Comparison of ENCODE assay signal across 13 mouse cellular contexts in the genomic region with DNA sequence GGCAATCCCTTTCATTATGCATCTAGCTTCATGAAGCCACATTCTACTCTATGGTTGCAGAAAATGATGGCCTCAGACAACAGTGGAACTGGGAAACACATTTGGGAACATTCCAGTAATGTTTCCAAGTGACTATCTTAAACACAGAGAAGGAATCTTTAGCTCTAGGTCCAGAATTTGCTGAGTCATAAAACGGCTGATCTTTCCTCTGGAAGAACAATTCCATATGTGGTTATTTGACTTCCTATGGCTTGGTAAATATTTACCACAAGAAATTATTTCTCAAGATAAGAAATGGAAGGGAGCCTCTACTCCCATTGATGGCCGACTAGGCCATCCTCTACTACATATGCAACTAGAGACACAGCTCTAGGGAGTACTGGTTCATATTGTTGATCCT.
"Had no signal": no experiment of that assay in that cellular context is flagged by ENCODE, and none has a peak within 500 bp of the region (broad histone marks: within the 10 kb centered on the region; RNA-seq: fewer than 3 reads in every experiment).

No protein-coding gene starts in this region.

- DNase-seq: liver, postnatal 0 days; lung, adult 2 months; lung, postnatal 14 days; lung, postnatal 36 days; midbrain, embryonic 14.5 days; retina, postnatal 1 day; right cerebral cortex, adult 18-20 months; right cerebral cortex, postnatal 25 days; thymus, adult 2 months; thymus, postnatal 14 days; thymus, postnatal 36 days had no signal

- ATAC-seq: liver, postnatal 0 days; lung, postnatal 0 days; midbrain, embryonic 16.5 days had no signal
